20 mouse cellular contexts compared by ENCODE assay signal in the genomic region with DNA sequence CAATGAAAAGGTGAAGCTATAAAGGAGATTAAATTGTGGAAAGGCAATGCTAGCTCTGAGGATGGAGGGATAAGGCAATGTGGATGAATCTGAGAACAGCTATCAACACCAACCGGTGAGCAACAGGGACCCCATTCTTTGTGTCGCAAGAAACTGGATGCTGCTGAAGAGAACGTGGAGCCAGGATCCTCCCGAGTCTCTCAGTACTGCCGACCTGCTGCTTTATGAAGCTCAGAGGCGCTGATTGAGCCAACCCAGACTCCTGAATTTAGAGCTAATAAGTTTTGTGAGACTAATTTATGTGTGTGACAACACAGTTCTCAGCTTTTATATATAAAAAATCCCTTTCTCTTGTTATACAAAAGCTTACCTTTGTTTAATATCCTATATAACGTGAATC.
"Had no signal": no experiment of that assay in that cellular context is flagged by ENCODE, and none has a peak within 500 bp of the region (broad histone marks: within the 10 kb centered on the region; RNA-seq: fewer than 3 reads in every experiment).

No protein-coding gene starts in this region.

- H3K4me1 ChIP-seq: liver, embryonic 13.5 days; megakaryocyte, embryonic 14.5 days; stomach, embryonic 15.5 days had no signal

- H3K36me3 ChIP-seq: kidney, embryonic 15.5 days; liver, embryonic 13.5 days; midbrain, embryonic 10.5 days; midbrain, embryonic 13.5 days; stomach, embryonic 15.5 days had no signal

- DNase-seq: kidney, adult 11 months; kidney, adult 8-10 months; kidney, postnatal 10 days; kidney, postnatal 36 days; left cerebral cortex, postnatal 4 days; liver, embryonic 13.5 days; lung, adult 2 months; lung, postnatal 36 days; retina, postnatal 1 day; right cerebral cortex, postnatal 25 days; spleen, adult 18-20 months; thymus, postnatal 25 days had no signal

- H3K9me3 ChIP-seq: kidney, embryonic 15.5 days; liver, embryonic 13.5 days; megakaryocyte, embryonic 14.5 days; midbrain, embryonic 10.5 days; midbrain, embryonic 13.5 days; stomach, embryonic 15.5 days had no signal

- ATAC-seq: lung, postnatal 0 days; midbrain, embryonic 13.5 days; midbrain, embryonic 16.5 days had no signal

- H3K4me3 ChIP-seq: kidney, embryonic 15.5 days; liver, embryonic 13.5 days; megakaryocyte, embryonic 14.5 days; midbrain, embryonic 10.5 days; midbrain, embryonic 13.5 days; myocyte; stomach, embryonic 15.5 days had no signal

- H3K27me3 ChIP-seq: kidney, embryonic 15.5 days; liver, embryonic 13.5 days; megakaryocyte, embryonic 14.5 days; midbrain, embryonic 13.5 days; stomach, embryonic 15.5 days had no signal

- H3K27ac ChIP-seq: kidney, embryonic 15.5 days; liver, embryonic 13.5 days; midbrain, embryonic 10.5 days; midbrain, embryonic 13.5 days; stomach, embryonic 15.5 days had no signal
